Mouse (Mus musculus): ENCODE data around the gene Aadacl2.

DNA sequence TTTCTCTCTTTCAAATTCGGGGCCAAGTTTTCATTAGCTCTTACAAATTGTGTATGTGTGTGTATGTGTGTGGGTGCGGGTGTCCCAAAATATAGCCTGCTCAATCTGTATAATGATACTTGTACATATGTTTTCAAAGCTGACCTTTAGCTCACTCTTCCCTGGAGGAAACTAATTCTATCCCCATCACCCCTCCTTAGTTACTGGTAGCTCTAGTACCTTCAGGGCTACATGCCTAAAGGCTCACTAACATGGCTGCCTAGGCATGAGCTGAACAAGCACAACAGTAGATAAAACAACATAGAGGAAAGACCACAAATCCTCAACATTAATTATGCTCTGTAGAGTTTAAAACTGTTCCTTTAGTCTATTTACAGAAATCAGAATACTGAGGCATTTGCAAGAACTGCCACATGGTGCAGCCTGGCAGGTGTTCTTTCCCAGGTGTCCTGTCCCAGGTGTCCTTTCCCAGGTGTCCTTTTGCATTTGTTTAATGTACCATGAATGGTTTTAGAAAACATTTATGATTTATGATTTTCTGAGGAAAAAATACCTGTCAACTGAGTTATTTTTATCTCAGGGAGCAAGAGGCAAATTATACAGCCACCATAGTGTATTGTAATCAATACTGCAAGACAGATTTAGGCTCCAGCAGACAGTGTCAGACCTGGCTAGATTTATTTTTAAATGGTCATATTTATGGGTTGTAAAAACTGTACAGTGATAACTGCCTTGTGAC is 50.7 kb downstream of the Aadacl2 start:
- TF ChIP-seq CTCF (IDR thresholded peaks at IDR 0.05; ENCODE audit: borderline replicate concordance, insufficient read depth, low read length) (no peak), POLR2A (IDR thresholded peaks at IDR 0.05; ENCODE audit: low read depth, low read length) (no peak)
